Mouse (Mus musculus): ENCODE results near the gene Cpeb2. TPM values are rescaled to one million over a fixed set of nuclear protein-coding genes. Genes with fewer than 3 reads are reported as not detected.
A peak's percentile ranks its signal among the peaks of the same experiment; 100 is the strongest.

The Cpeb2 gene
- total and polyA plus RNA-seq, 3 experiments = 0.25 to 1.0 (median 0.52) TPM

- H3K4me2 ChIP-seq (ENCODE audit: insufficient read depth, low read depth, poor library complexity, severe bottlenecking) = peak overlapping the region; percentile 65
- dilution Hi-C loops (cut with MboI; ENCODE audit: extremely low pct_ligation_motif_present, extremely low pct_unique_long_range_greater_than_20kb, low sequenced_read_pairs) = no loop called here
- TF ChIP-seq SIN3A (IDR thresholded peaks at IDR 0.05; ENCODE audit: low read length) (peak; percentile 25; the same call in 1 of the 2 replicates), EP300 (IDR thresholded peaks at IDR 0.05; ENCODE audit: low read length) (no peak), UBTF (IDR thresholded peaks at IDR 0.05; ENCODE audit: low read depth, low read length) (peak; percentile 98), KAT2A (IDR thresholded peaks at IDR 0.05; ENCODE audit: insufficient replicate concordance, low read length) (no peak)
- no peak overlapping the region; the same call in 1 of the 2 replicates for H3K27ac ChIP-seq (ENCODE audit: insufficient read depth, low read depth)
- peak overlapping the region; percentile 84 for H3K9ac ChIP-seq (ENCODE audit: insufficient read depth, low read depth)
- H3K9me3 ChIP-seq (replicated peaks; ENCODE audit: low read length) = no peaks in the 10 kb centered on the region
- peaks cover 4% of the 10 kb centered on the region for H3K27me3 ChIP-seq (replicated peaks)
- peak; percentile 18 for DNase-seq (ENCODE audit: extremely low read depth)
- H3K4me3 ChIP-seq (replicated peaks in 1 of 3; ENCODE audit: low read depth in 2 of 3, low read length in 2 of 3, poor library complexity in 1 of 3) = peak overlapping the region; percentile 68 to 93 (median 80)
- H3K4me1 ChIP-seq (ENCODE audit: control insufficient read depth in 1 of 2, insufficient read depth in 2 of 2) = peaks cover 0 to 16% of the 10 kb centered on the region in 2 experiments; a peak in 2 of 4 replicates
- in situ Hi-C loops (cut with MboI; ENCODE audit: low pct_ligation_motif_present, low pct_unique_long_range_greater_than_20kb, low sequenced_read_pairs) = loop anchor here (25.0 kb wide), 1 partner anchor 128 kb away; no protein-coding TSS in a partner anchor
- peaks cover 0 to 4% of the 10 kb centered on the region in 2 experiments for H3K36me3 ChIP-seq (replicated peaks in 1 of 2; ENCODE audit: control insufficient read depth in 1 of 2, insufficient read depth in 1 of 2, low read length in 1 of 2)
- H3K79me2 ChIP-seq (replicated peaks; ENCODE audit: control insufficient read depth, extremely low read depth, insufficient read depth, poor library complexity, severe bottlenecking) = no peaks in the 10 kb centered on the region
Observed at GRCm38 (mm10) chr5:43234321-43235185, 1.6 kb downstream of the Cpeb2 start.

GRCm38 (mm10) chr5:43235186-43235785 is 2.3 kb downstream of the Cpeb2 start:
- Histone ChIP-seq H3K27me3 (replicated peaks) (peaks cover 4% of the 10 kb centered on the region), H3K4me1 (ENCODE audit: control insufficient read depth in 1 of 2, insufficient read depth in 2 of 2) (peaks cover 0 to 12% of the 10 kb centered on the region in 2 experiments; a peak in 2 of 4 replicates), H3K79me2 (replicated peaks; ENCODE audit: control insufficient read depth, extremely low read depth, insufficient read depth, poor library complexity, severe bottlenecking) (no peaks in the 10 kb centered on the region), H3K4me2 (ENCODE audit: insufficient read depth, low read depth, poor library complexity, severe bottlenecking) (peak overlapping the region; percentile 65), H3K9ac (ENCODE audit: insufficient read depth, low read depth) (peak overlapping the region; percentile 84), H3K4me3 (replicated peaks in 1 of 3; ENCODE audit: low read depth in 2 of 3, low read length in 2 of 3, poor library complexity in 1 of 3) (peak overlapping the region; percentile 68 to 93 (median 80)), H3K27ac (ENCODE audit: insufficient read depth, low read depth) (no peak overlapping the region), H3K9me3 (replicated peaks; ENCODE audit: low read length) (no peaks in the 10 kb centered on the region), H3K36me3 (replicated peaks in 1 of 2; ENCODE audit: control insufficient read depth in 1 of 2, insufficient read depth in 1 of 2, low read length in 1 of 2) (peaks cover 0 to 4% of the 10 kb centered on the region in 2 experiments)
- TF ChIP-seq TBP (conservative IDR thresholded peaks at IDR 0.05; ENCODE audit: low read depth, low read length) (peak; percentile 55; the same call in 1 of the 2 replicates), UBTF (IDR thresholded peaks at IDR 0.05; ENCODE audit: low read depth, low read length) (peak; percentile 81), SIN3A (IDR thresholded peaks at IDR 0.05; ENCODE audit: low read length) (peak; percentile 10; the same call in 1 of the 2 replicates), MAX (IDR thresholded peaks at IDR 0.05; ENCODE audit: low read length) (no peak), USF2 (conservative IDR thresholded peaks at IDR 0.05; ENCODE audit: low read depth, low read length) (no peak), MEF2A (IDR thresholded peaks at IDR 0.05; ENCODE audit: borderline replicate concordance, low read depth, low read length) (no peak), EP300 (IDR thresholded peaks at IDR 0.05; ENCODE audit: low read length) (no peak)
- in situ Hi-C loops (cut with MboI; ENCODE audit: low pct_ligation_motif_present, low pct_unique_long_range_greater_than_20kb, low sequenced_read_pairs) = loop anchor here (25.0 kb wide), 1 partner anchor 127 kb away; no protein-coding TSS in a partner anchor
- DNase-seq (ENCODE audit: extremely low read depth) = peak; percentile 28
- dilution Hi-C loops (cut with MboI; ENCODE audit: extremely low pct_ligation_motif_present, extremely low pct_unique_long_range_greater_than_20kb, low sequenced_read_pairs) = no loop called here

- H3K36me3 ChIP-seq (replicated peaks in 1 of 2; ENCODE audit: control insufficient read depth in 1 of 2, insufficient read depth in 1 of 2, low read length in 1 of 2) = peaks cover 0 to 6% of the 10 kb centered on the region in 2 experiments
- peak overlapping the region in 2 of 3 experiments; percentile 47 to 68 for H3K4me3 ChIP-seq (replicated peaks in 1 of 3; ENCODE audit: low read depth in 2 of 3, low read length in 2 of 3, poor library complexity in 1 of 3)
- peaks cover 0 to 12% of the 10 kb centered on the region in 2 experiments; a peak in 2 of 4 replicates for H3K4me1 ChIP-seq (ENCODE audit: control insufficient read depth in 1 of 2, insufficient read depth in 2 of 2)
- no peak for DNase-seq (ENCODE audit: extremely low read depth)
- no peaks in the 10 kb centered on the region for H3K9me3 ChIP-seq (replicated peaks; ENCODE audit: low read length)
- in situ Hi-C loops (cut with MboI; ENCODE audit: low pct_ligation_motif_present, low pct_unique_long_range_greater_than_20kb, low sequenced_read_pairs) (loop anchor here (25.0 kb wide), 1 partner anchor 126 kb away; no protein-coding TSS in a partner anchor), dilution Hi-C loops (cut with MboI; ENCODE audit: extremely low pct_ligation_motif_present, extremely low pct_unique_long_range_greater_than_20kb, low sequenced_read_pairs) (no loop called here)
- no peak overlapping the region for H3K9ac ChIP-seq (ENCODE audit: insufficient read depth, low read depth)
- H3K27ac ChIP-seq (ENCODE audit: insufficient read depth, low read depth) = no peak overlapping the region
- H3K27me3 ChIP-seq (replicated peaks) = peaks cover 4% of the 10 kb centered on the region
- no peaks in the 10 kb centered on the region for H3K79me2 ChIP-seq (replicated peaks; ENCODE audit: control insufficient read depth, extremely low read depth, insufficient read depth, poor library complexity, severe bottlenecking)
- TF ChIP-seq TBP (conservative IDR thresholded peaks at IDR 0.05; ENCODE audit: low read depth, low read length) (no peak), POLR2A (IDR thresholded peaks at IDR 0.05; ENCODE audit: low read depth, low read length) (no peak), SMC3 (IDR thresholded peaks at IDR 0.05; ENCODE audit: low read depth, low read length) (no peak), E2F4 (IDR thresholded peaks at IDR 0.05; ENCODE audit: insufficient replicate concordance, low read depth, low read length) (no peak)
- H3K4me2 ChIP-seq (ENCODE audit: insufficient read depth, low read depth, poor library complexity, severe bottlenecking) = peak overlapping the region; percentile 65
Observed at GRCm38 (mm10) chr5:43235997-43236396, 3.0 kb downstream of the Cpeb2 start.
